Mouse (Mus musculus) heart, embryonic 15.5 days (tissue): ENCODE data around the gene Rhox2h. TPM values are rescaled to one million over a fixed set of nuclear protein-coding genes. Genes with fewer than 3 reads are reported as not detected.
"Not testable (repeated sequence)": the region's sequence is repeated elsewhere in the genome, so short reads cannot be mapped to it uniquely, and the experiment has no call there.

ENCODE experiments used
- ATAC-seq: fragments of 200-750 bp; cut with Nextera tagmentation; replicated peaks from 2 replicates; pipeline ENCODE4 v1.8.0; 2017; ENCODE audit warnings: low read depth, moderate TSS enrichment; ENCODE audit not compliant: insufficient number of reproducible peaks, insufficient read depth, low FRiP score
- H3K27ac ChIP-seq: fragments of 300-500 bp; sonication (generic); 2 replicates; pipeline ENCODE4 v1.5.1; 2015; ENCODE audit warnings: mild to moderate bottlenecking, inconsistent platforms
- H3K27me3 ChIP-seq: fragments of 300-500 bp; sonication (generic); 2 replicates; pipeline ENCODE4 v1.6.1; 2015; ENCODE audit warnings: inconsistent platforms
- H3K36me3 ChIP-seq: fragments of 300-500 bp; sonication (generic); 2 replicates; pipeline ENCODE4 v1.6.1; 2015; ENCODE audit warnings: mild to moderate bottlenecking, inconsistent platforms
- H3K4me1 ChIP-seq: fragments of 300-500 bp; sonication (generic); replicated peaks from 2 replicates; pipeline ENCODE4 v1.6.1; 2015; ENCODE audit warnings: inconsistent platforms
- H3K4me2 ChIP-seq: fragments of 300-500 bp; sonication (generic); 2 replicates; pipeline ENCODE4 v1.6.1; 2015; ENCODE audit warnings: inconsistent platforms, mild to moderate bottlenecking, moderate library complexity
- H3K4me3 ChIP-seq: fragments of 300-500 bp; sonication (generic); 2 replicates; pipeline ENCODE4 v1.5.1; 2015; ENCODE audit warnings: mild to moderate bottlenecking, inconsistent platforms
- H3K9ac ChIP-seq: fragments of 300-500 bp; sonication (generic); 2 replicates; pipeline ENCODE4 v1.6.1; 2015; ENCODE audit warnings: mild to moderate bottlenecking, inconsistent platforms
- H3K9me3 ChIP-seq: fragments of 300-500 bp; sonication (generic); replicated peaks from 2 replicates; pipeline ENCODE4 v1.6.1; 2016; ENCODE audit warnings: inconsistent platforms
- WGBS: fragments of 180-500 bp; shearing (Covaris S2); methylation state at CpG from one replicate; pipeline ENCODE4 v1.1.7; 2015; ENCODE audit warnings: mixed read lengths; 5-methylcytosine and 5-hydroxymethylcytosine counted together
- polyA plus RNA-seq: library from polyadenylated mRNA; unstranded; fragments of >200 nt; fragmentation: Nextera tagmentation; extraction: Ambion mirVana; gene quantifications from 2 replicates; pipeline ENCODE4 v1.2.1, GENCODE M21; 2015

Gene Rhox2h
- not detected in 2 replicates for polyA plus RNA-seq

DNA sequence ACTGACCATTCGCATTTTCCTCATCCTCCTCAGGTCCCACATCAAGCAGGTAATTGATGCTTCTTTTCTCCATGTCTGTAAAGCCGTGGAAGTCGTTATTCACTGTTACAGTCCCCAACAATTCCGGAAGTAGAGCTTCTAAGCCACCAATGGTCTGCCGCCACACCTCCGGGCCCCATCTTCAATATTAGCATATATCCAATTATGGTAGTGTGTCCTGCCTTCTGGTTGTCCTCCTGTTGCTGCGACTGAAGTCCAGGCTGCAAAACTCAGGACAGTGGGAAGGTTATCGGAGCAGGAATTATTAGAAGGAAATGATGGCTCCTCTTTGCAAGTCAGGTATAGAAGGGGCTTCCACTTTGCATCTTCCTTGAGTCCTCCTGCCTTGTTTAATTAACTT lies at the start of gene Rhox2h:
Gene Rhox2h, minus strand, starts transcription at position 101 of the 400 bp plus-strand sequence.
- H3K4me1 ChIP-seq, H3K9me3 ChIP-seq, H3K27ac ChIP-seq, H3K27me3 ChIP-seq, ATAC-seq, H3K9ac ChIP-seq, H3K36me3 ChIP-seq, H3K4me3 ChIP-seq, H3K4me2 ChIP-seq: not testable (repeated sequence)
- 82% methylated on average over 8 of the region's 8 CpGs for whole genome bisulfite sequencing

DNA sequence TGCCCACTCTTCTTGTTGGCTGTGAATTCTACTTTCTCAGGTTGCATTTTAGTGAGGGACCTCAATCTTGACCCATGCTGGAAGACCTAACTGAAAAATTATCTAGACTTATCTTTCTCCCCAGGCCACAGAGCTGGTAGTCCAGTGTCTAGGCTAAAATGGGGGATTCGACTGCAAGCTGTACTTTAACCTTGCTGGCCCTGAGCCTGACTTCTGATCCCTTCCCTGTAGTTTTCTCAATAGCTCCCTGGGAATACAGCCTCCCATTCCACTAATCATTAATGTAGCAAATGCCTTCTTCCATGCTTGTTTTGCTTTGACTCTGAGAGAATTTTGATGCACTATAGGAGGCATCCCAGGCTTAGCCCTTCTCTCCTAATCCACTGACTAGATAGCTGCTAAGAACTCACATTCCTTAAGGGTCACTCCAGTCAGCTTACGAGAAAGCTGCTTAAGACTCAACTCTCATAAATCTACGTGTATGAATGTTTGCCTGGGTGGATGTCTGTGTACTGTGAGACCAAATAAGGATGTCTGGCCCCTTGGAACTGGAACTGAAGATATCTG lies 28.8 kb upstream of the Rhox2h start:
- no peaks in the 10 kb centered on the region for H3K27me3 ChIP-seq
- no peaks in the 10 kb centered on the region for H3K36me3 ChIP-seq
- no peak overlapping the region for H3K27ac ChIP-seq
- H3K4me2 ChIP-seq = no peak overlapping the region
- H3K9ac ChIP-seq = no peak overlapping the region
- no peak overlapping the region for H3K4me3 ChIP-seq
- 60% methylated on average over 3 of the region's 3 CpGs for WGBS
- H3K4me1 ChIP-seq = no peaks in the 10 kb centered on the region
- no peak for ATAC-seq
- no peaks in the 10 kb centered on the region for H3K9me3 ChIP-seq

DNA sequence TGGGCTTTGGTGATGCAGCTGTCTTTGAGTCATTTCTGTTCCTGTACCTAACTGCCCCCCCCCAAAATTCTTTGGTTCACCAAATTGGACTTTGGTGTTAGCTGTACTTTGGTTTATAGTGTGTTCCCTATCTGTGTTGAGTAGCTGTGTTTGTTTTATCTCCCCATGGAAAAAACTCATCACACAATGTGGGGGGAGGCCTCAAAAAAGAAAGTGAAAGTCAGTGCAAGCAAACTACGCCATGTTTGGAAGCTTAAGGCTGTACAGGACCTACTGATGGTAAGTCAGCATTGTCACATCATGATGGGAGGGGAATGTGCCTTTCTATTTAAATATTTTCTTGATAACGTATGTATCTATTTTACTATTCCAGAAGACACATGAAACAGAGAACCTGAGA lies 19.2 kb upstream of the Rhox2h start:
- no peak for ATAC-seq
- H3K36me3 ChIP-seq = no peaks in the 10 kb centered on the region
- 69% methylated on average over 2 of the region's 2 CpGs for WGBS
- no peaks in the 10 kb centered on the region for H3K4me1 ChIP-seq
- no peaks in the 10 kb centered on the region for H3K9me3 ChIP-seq
- H3K27ac ChIP-seq = no peak overlapping the region
- H3K27me3 ChIP-seq = no peaks in the 10 kb centered on the region
- H3K9ac ChIP-seq = no peak overlapping the region
- no peak overlapping the region for H3K4me2 ChIP-seq
- H3K4me3 ChIP-seq = no peak overlapping the region

GRCm38 (mm10) chrX:37683031-37683715 lies 10.1 kb upstream of the Rhox2h start:
- WGBS = 76% methylated on average over 24 of the region's 24 CpGs
- Histone ChIP-seq H3K4me3 (no peak overlapping the region), H3K4me2 (no peak overlapping the region), H3K36me3 (no peaks in the 10 kb centered on the region), H3K27ac (no peak overlapping the region), H3K27me3 (no peaks in the 10 kb centered on the region), H3K9ac (no peak overlapping the region), H3K4me1 (no peaks in the 10 kb centered on the region), H3K9me3 (no peaks in the 10 kb centered on the region)
- no peak for ATAC-seq

DNA sequence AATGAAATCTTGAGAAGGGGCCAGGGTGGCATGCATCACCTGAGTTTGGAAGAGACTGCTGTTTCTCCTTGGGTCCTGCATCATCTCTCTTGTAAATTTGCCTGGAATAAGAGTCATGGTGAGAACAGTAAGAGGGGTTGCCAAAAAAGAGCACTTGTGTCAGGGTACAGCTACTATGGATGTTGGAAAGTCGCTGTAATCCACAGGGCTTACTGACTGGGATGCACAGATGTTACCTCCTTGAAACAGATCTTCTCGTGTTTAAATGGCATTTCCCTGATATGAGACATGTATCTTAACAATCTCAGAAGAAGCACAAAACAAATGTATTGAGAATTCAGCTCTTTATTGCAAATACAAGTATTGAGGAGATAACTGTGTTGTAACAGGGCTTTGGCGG lies 4.4 kb downstream of the Rhox2h start, which contains the start of gene Rhox3h:
Gene Rhox3h, minus strand, starts transcription at position 101 of the 400 bp plus-strand sequence.
- 56% methylated on average over 1 of the region's 3 CpGs for WGBS
- H3K27ac ChIP-seq, H3K36me3 ChIP-seq, ATAC-seq, H3K27me3 ChIP-seq, H3K4me2 ChIP-seq, H3K4me3 ChIP-seq, H3K4me1 ChIP-seq, H3K9ac ChIP-seq, H3K9me3 ChIP-seq: not testable (repeated sequence)

DNA sequence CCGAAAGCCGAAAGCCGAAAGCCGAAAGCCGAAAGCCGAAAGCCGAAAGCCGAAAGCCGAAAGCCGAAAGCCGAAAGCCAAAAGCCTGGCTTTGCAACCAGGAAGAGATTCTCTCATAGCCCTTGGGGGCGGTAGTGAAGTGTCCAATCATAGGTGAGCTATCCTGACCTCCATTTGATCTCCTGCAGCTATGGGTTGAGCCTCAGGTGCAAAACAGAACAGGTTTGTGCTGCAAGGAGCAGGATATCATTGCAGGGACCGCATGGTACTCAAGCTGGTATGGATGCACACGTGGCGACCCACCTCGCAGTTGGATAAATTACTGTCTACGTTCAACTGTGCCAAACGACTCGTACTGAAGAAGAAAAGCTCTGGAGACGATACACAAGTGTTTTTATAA lies 21.9 kb downstream of the Rhox2h start, which contains the start of gene Rhox4g:
Gene Rhox4g, minus strand, starts transcription at position 101 of the 400 bp plus-strand sequence.
- H3K27me3 ChIP-seq, H3K9me3 ChIP-seq, H3K9ac ChIP-seq, H3K27ac ChIP-seq, H3K4me1 ChIP-seq, H3K4me2 ChIP-seq, H3K36me3 ChIP-seq, ATAC-seq, H3K4me3 ChIP-seq: not testable (repeated sequence)
- WGBS = 90% methylated on average over 10 of the region's 20 CpGs

GRCm38 (mm10) chrX:37643370-37643769 lies 29.7 kb downstream of the Rhox2h start, which contains the start of gene Rhox2g:
Gene Rhox2g (minus strand): TSS chrX:37643470.
- not testable (repeated sequence) for H3K27me3 ChIP-seq, H3K4me1 ChIP-seq, H3K4me2 ChIP-seq, H3K36me3 ChIP-seq, H3K27ac ChIP-seq, H3K9me3 ChIP-seq, H3K9ac ChIP-seq, H3K4me3 ChIP-seq, ATAC-seq
- 82% methylated on average over 6 of the region's 6 CpGs for WGBS

DNA sequence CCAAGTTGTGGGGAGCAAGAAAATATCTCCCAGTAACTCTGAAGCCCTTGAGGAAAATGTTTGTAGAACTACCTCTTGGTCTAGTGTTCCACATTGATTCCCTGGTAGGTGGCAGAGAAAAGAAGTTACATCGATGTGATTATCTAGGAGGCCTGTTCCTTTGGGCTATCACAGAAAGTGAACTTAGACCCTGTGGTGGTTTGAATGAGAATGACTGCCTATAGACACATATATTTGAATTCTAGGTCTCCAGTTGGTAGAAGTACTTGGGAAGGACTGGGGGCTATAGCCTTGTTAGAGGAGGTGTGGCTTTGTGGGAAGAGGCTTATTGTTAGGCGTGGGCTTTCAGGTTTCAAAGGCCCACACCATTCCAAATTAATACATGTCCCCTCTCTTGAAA lies 44.6 kb downstream of the Rhox2h start, which contains the start of gene Rhox3g:
Gene Rhox3g, minus strand, starts transcription at position 101 of the 400 bp plus-strand sequence.
- H3K9ac ChIP-seq, H3K4me2 ChIP-seq, ATAC-seq, H3K9me3 ChIP-seq, H3K36me3 ChIP-seq, H3K27me3 ChIP-seq, H3K4me3 ChIP-seq, H3K27ac ChIP-seq, H3K4me1 ChIP-seq: not testable (repeated sequence)
- 85% methylated on average over 2 of the region's 2 CpGs for WGBS

Other genes with a start within 250 kb of the Rhox2h start
- gene Rhox4b, start 240.8 kb downstream of the Rhox2h start, polyA plus RNA-seq = 1.9 TPM in 1 of 2 replicates, not detected in the other
- not detected in 2 replicates for gene Rhox2c, start 219.6 kb downstream of the Rhox2h start, polyA plus RNA-seq
- gene Rhox3c, start 214.7 kb downstream of the Rhox2h start, polyA plus RNA-seq = not detected in 2 replicates
- gene Rhox4c, start 192.9 kb downstream of the Rhox2h start, polyA plus RNA-seq = not detected in 2 replicates
- gene Rhox2d, start 179.8 kb downstream of the Rhox2h start, polyA plus RNA-seq = not detected in 2 replicates
- gene Rhox4d, start 158.9 kb downstream of the Rhox2h start, polyA plus RNA-seq = not detected in 2 replicates
- gene Rhox2e, start 142.8 kb downstream of the Rhox2h start, polyA plus RNA-seq = not detected in 2 replicates
- gene Rhox3e, start 131.3 kb downstream of the Rhox2h start, polyA plus RNA-seq = not detected in 2 replicates
- gene Rhox4e, start 115.9 kb downstream of the Rhox2h start, polyA plus RNA-seq = not detected in 2 replicates
- gene Rhox2f, start 101.9 kb downstream of the Rhox2h start, polyA plus RNA-seq = not detected in 2 replicates
- gene Rhox3f, start 92.3 kb downstream of the Rhox2h start, polyA plus RNA-seq = not detected in 2 replicates
- gene Rhox4f, start 65.6 kb downstream of the Rhox2h start, polyA plus RNA-seq = not detected in 2 replicates
- not detected in 2 replicates for gene Rhox3g, start 44.7 kb downstream of the Rhox2h start, polyA plus RNA-seq
- gene Rhox2g, start 29.8 kb downstream of the Rhox2h start, polyA plus RNA-seq = not detected in 2 replicates
- not detected in 2 replicates for gene Rhox4g, start 21.9 kb downstream of the Rhox2h start, polyA plus RNA-seq
- not detected in 2 replicates for gene Rhox3h, start 4.5 kb downstream of the Rhox2h start, polyA plus RNA-seq
- 11.0 and 12.3 TPM in 2 replicates for gene Rhox5, start 131.6 kb upstream of the Rhox2h start, polyA plus RNA-seq
- not detected in 2 replicates for gene Rhox6, start 153.6 kb upstream of the Rhox2h start, polyA plus RNA-seq
- not detected in 2 replicates for gene Rhox7a, start 158.4 kb upstream of the Rhox2h start, polyA plus RNA-seq
- gene Rhox8, start 205.7 kb upstream of the Rhox2h start, polyA plus RNA-seq = 0.10 TPM in 1 of 2 replicates, not detected in the other
- gene Rhox7b, start 224.0 kb upstream of the Rhox2h start, polyA plus RNA-seq = not detected in 2 replicates
- gene Rhox9, start 228.5 kb upstream of the Rhox2h start, polyA plus RNA-seq = not detected in 2 replicates